Mouse (Mus musculus): ENCODE measurements around the gene Syf2. TPM values are rescaled to one million over a fixed set of nuclear protein-coding genes. Genes with fewer than 3 reads are reported as not detected.

The Syf2 gene
- total and polyA plus RNA-seq, 3 experiments = 94.6 to 165 (median 103) TPM

- DNase-seq (ENCODE audit: low read depth, low spot score) = peak; percentile 91
- no peaks in the 10 kb centered on the region for H3K36me3 ChIP-seq (ENCODE audit: control insufficient read depth in 1 of 2, insufficient read depth in 2 of 2, low read length in 2 of 2)
- 0 out of 2 replicates have a peak overlapping the region, but pooled peaks have one; percentile 2 for H3K27ac ChIP-seq (ENCODE audit: control insufficient read depth, low read depth, low read length)
- H3K4me3 ChIP-seq (ENCODE audit: control insufficient read depth in 1 of 2, insufficient read depth in 1 of 2, low read depth in 2 of 2, low read length in 2 of 2) = peak overlapping the region; percentile 58 to 87
- TF ChIP-seq RAD21 (IDR thresholded peaks at IDR 0.05; ENCODE audit: low read depth, low read length) = peak; percentile 61
- TF ChIP-seq POLR2A (IDR thresholded peaks at IDR 0.05; ENCODE audit: control insufficient read depth in 1 of 2, insufficient read depth in 1 of 2, low read depth in 1 of 2, low read length in 2 of 2, poor library complexity in 1 of 2) = peak in 1 of 2 experiments; percentile 45; a peak in 1 of 4 replicates
- no peak for TF ChIP-seq NRF1 (IDR thresholded peaks at IDR 0.05; ENCODE audit: insufficient read depth, low read depth, low read length, poor library complexity, severe bottlenecking)
- no peak for TF ChIP-seq E2F4 (IDR thresholded peaks at IDR 0.05; ENCODE audit: borderline replicate concordance, low read depth, low read length)
- TF ChIP-seq NELFE (IDR thresholded peaks at IDR 0.05; ENCODE audit: low read depth, low read length) = peak; percentile 16; the same call in 1 of the 2 replicates
- TF ChIP-seq SMC3 (IDR thresholded peaks at IDR 0.05; ENCODE audit: low read depth, low read length) = peak; percentile 80
- no peak for TF ChIP-seq ZKSCAN1 (IDR thresholded peaks at IDR 0.05; ENCODE audit: low read depth, low read length)
- TF ChIP-seq ZC3H11A (IDR thresholded peaks at IDR 0.05; ENCODE audit: low read depth, low read length) = peak; percentile 51
- peak; percentile 84 to 95 (median 93) for TF ChIP-seq CTCF (IDR thresholded peaks at IDR 0.05 in 2 of 3, conservative IDR thresholded peaks at IDR 0.05 in 1 of 3; ENCODE audit: control insufficient read depth in 1 of 3, insufficient read depth in 1 of 3, low read depth in 2 of 3, low read length in 3 of 3, poor library complexity in 1 of 3, severe bottlenecking in 1 of 3)
- H3K79me2 ChIP-seq (ENCODE audit: control insufficient read depth, insufficient read depth, low read length, poor library complexity) = no peaks in the 10 kb centered on the region
- no peaks in the 10 kb centered on the region for H3K9me3 ChIP-seq (replicated peaks; ENCODE audit: insufficient read depth, low read length)
- peaks cover 0 to 9% of the 10 kb centered on the region in 2 experiments; a peak in 3 of 4 replicates for H3K4me1 ChIP-seq (ENCODE audit: control insufficient read depth in 1 of 2, insufficient read depth in 2 of 2, low read length in 2 of 2)
- peak overlapping the region; percentile 57 for H3K9ac ChIP-seq (ENCODE audit: control insufficient read depth, low read depth, low read length, poor library complexity, severe bottlenecking)
- H3K27me3 ChIP-seq (ENCODE audit: control insufficient read depth in 1 of 2, insufficient read depth in 2 of 2, low read length in 2 of 2) = peaks cover 0 to 2% of the 10 kb centered on the region in 2 experiments; a peak in 1 of 4 replicates
These were observed 32.5 kb downstream of the Syf2 start for GRCm38 (mm10) chr4:134963021-134963776.

GRCm38 (mm10) chr4:134967887-134968604 lies 37.3 kb downstream of the Syf2 start:
- Histone ChIP-seq H3K36me3 (ENCODE audit: control insufficient read depth in 1 of 2, insufficient read depth in 2 of 2, low read length in 2 of 2) (no peaks in the 10 kb centered on the region), H3K4me1 (ENCODE audit: control insufficient read depth in 1 of 2, insufficient read depth in 2 of 2, low read length in 2 of 2) (peaks cover 0 to 9% of the 10 kb centered on the region in 2 experiments; a peak in 1 of 4 replicates), H3K9ac (ENCODE audit: control insufficient read depth, low read depth, low read length, poor library complexity, severe bottlenecking) (no peak overlapping the region), H3K27me3 (ENCODE audit: control insufficient read depth in 1 of 2, insufficient read depth in 2 of 2, low read length in 2 of 2) (no peaks in the 10 kb centered on the region), H3K9me3 (replicated peaks; ENCODE audit: insufficient read depth, low read length) (no peaks in the 10 kb centered on the region), H3K79me2 (ENCODE audit: control insufficient read depth, insufficient read depth, low read length, poor library complexity) (no peaks in the 10 kb centered on the region), H3K4me3 (ENCODE audit: control insufficient read depth in 1 of 2, insufficient read depth in 1 of 2, low read depth in 2 of 2, low read length in 2 of 2) (no peak overlapping the region), H3K27ac (ENCODE audit: control insufficient read depth, low read depth, low read length) (no peak overlapping the region)
- no peak for DNase-seq (ENCODE audit: low read depth, low spot score)
- TF ChIP-seq GABPA (IDR thresholded peaks at IDR 0.05; ENCODE audit: low read depth, low read length) = no peak
- TF ChIP-seq ZKSCAN1 (IDR thresholded peaks at IDR 0.05; ENCODE audit: low read depth, low read length) = no peak
- TF ChIP-seq POLR2A (IDR thresholded peaks at IDR 0.05; ENCODE audit: control insufficient read depth in 1 of 2, insufficient read depth in 1 of 2, low read depth in 1 of 2, low read length in 2 of 2, poor library complexity in 1 of 2) = no peak
- TF ChIP-seq JUND (IDR thresholded peaks at IDR 0.05; ENCODE audit: low read depth, low read length) = no peak
- TF ChIP-seq ZC3H11A (IDR thresholded peaks at IDR 0.05; ENCODE audit: low read depth, low read length) = no peak
- TF ChIP-seq MXI1 (IDR thresholded peaks at IDR 0.05; ENCODE audit: low read depth, low read length) = no peak
- no peak for TF ChIP-seq GATA1 (IDR thresholded peaks at IDR 0.05; ENCODE audit: low read depth, low read length)
- TF ChIP-seq MAFK (IDR thresholded peaks at IDR 0.05; ENCODE audit: borderline replicate concordance, low read depth, low read length) = no peak
- no peak for TF ChIP-seq E2F4 (IDR thresholded peaks at IDR 0.05; ENCODE audit: borderline replicate concordance, low read depth, low read length)

Data from MEL (cell line).